Mouse (Mus musculus) heart, embryonic 13.5 days (tissue): ENCODE results near the gene Lhfpl3. TPM values are rescaled to one million over a fixed set of nuclear protein-coding genes. Genes with fewer than 3 reads are reported as not detected.

ENCODE experiments used
- microRNA-seq: library from miRNA; unstranded; fragments of <30 nt; microRNA quantifications from one replicate; pipeline ENCODE4, GENCODE M21; 2016
- polyA plus RNA-seq: library from polyadenylated mRNA; unstranded; fragments of >200 nt; fragmentation: Nextera tagmentation; extraction: Ambion mirVana; gene quantifications from 2 replicates; pipeline ENCODE4 v1.2.1, GENCODE M21; 2015

Gene Lhfpl3
- polyA plus RNA-seq, 1 experiment from 2014 or later: 0.15 TPM

Small RNA genes lying within 50 kb of the gene (microRNA-seq; reads per million reads assigned to microRNA genes)
- gene Gm28022 (not detected), gene Gm44363 (not detected)

Other genes starting within 250 kb of the Lhfpl3 start
- gene Orc5, start 195.6 kb upstream of the Lhfpl3 start, polyA plus RNA-seq: 28.0 and 33.8 TPM in 2 replicates